9 mouse cellular contexts compared by ENCODE assay signal in genomic region chr8:80813439-80813838, GRCm38 (mm10).
DNase-seq lines count a peak whose midpoint lies in the region; ATAC-seq and TF ChIP-seq lines count a peak whose summit lies in the region.
"Had no signal": no experiment of that assay in that cellular context is flagged by ENCODE, and none has a peak within 500 bp of the region (broad histone marks: within the 10 kb centered on the region; RNA-seq: fewer than 3 reads in every experiment).

No protein-coding gene starts in this region.

- peaks cover 1% of the 10 kb centered on the region; the same call in 1 of the 2 replicates for H3K79me2 ChIP-seq in heart, adult 2 months (replicated peaks; ENCODE audit: control insufficient read depth, insufficient read depth, low read length)

- no peak for TF ChIP-seq POLR2A in heart, adult 2 months (IDR thresholded peaks at IDR 0.05; ENCODE audit: insufficient read depth, low read depth, low read length)
- TF ChIP-seq POLR2A in spleen, adult 2 months (IDR thresholded peaks at IDR 0.05; ENCODE audit: low read depth, low read length) = no peak

- peaks cover 26% of the 10 kb centered on the region for H3K36me3 ChIP-seq in heart, adult 2 months (ENCODE audit: control insufficient read depth, insufficient read depth, low read length)
- no peaks in the 10 kb centered on the region for H3K36me3 ChIP-seq in spleen, adult 2 months (ENCODE audit: control insufficient read depth, insufficient read depth, low read length)
- H3K36me3 ChIP-seq in midbrain, embryonic 16.5 days (ENCODE audit: control insufficient read depth, insufficient read depth, low read length) = no peaks in the 10 kb centered on the region

- no peak for TF ChIP-seq EP300 in heart, adult 2 months (IDR thresholded peaks at IDR 0.05; ENCODE audit: insufficient read depth, low read depth, low read length)

- peak; percentile 80 for TF ChIP-seq CTCF in heart, adult 2 months (IDR thresholded peaks at IDR 0.05)
- TF ChIP-seq CTCF in spleen, adult 2 months (IDR thresholded peaks at IDR 0.05; ENCODE audit: extremely low read depth, insufficient read depth, insufficient read length, insufficient replicate concordance) = 0 out of 2 replicates have a peak, but pooled peaks have one; percentile 4

- H3K4me3 ChIP-seq in heart, adult 2 months = no peak overlapping the region
- no peak overlapping the region for H3K4me3 ChIP-seq in spleen, adult 2 months (ENCODE audit: extremely low read depth, insufficient read depth, insufficient read length)
- H3K4me3 ChIP-seq in midbrain, embryonic 16.5 days (ENCODE audit: low read depth, low read length) = no peak overlapping the region
- H3K4me3 ChIP-seq: liver, embryonic 15.5 days had no signal

- ATAC-seq in midbrain, embryonic 16.5 days = no peak

- no peak overlapping the region for H3K9ac ChIP-seq in heart, adult 2 months (ENCODE audit: low read depth, low read length)
- H3K9ac ChIP-seq in midbrain, embryonic 16.5 days (ENCODE audit: low read depth, low read length) = no peak overlapping the region
- H3K9ac ChIP-seq: liver, embryonic 15.5 days had no signal

- no peak overlapping the region for H3K4me2 ChIP-seq in midbrain, embryonic 16.5 days (ENCODE audit: low read length)
- H3K4me2 ChIP-seq: liver, embryonic 15.5 days had no signal

- H3K4me1 ChIP-seq in heart, adult 2 months (ENCODE audit: control insufficient read depth, insufficient read depth, low read length) = peaks cover 40% of the 10 kb centered on the region
- H3K4me1 ChIP-seq in spleen, adult 2 months (ENCODE audit: control insufficient read depth, insufficient read depth, insufficient read length) = no peaks in the 10 kb centered on the region
- peaks cover 8% of the 10 kb centered on the region for H3K4me1 ChIP-seq in midbrain, embryonic 16.5 days (ENCODE audit: control insufficient read depth, insufficient read depth, low read length)

- 64% methylated on average over 5 of the region's 5 CpGs for WGBS in heart, adult 2 months
- WGBS in spleen, adult 2 months = 73% methylated on average over 5 of the region's 5 CpGs
- WGBS in midbrain, embryonic 16.5 days = 88% methylated on average over 5 of the region's 5 CpGs

- no peaks in the 10 kb centered on the region for H3K9me3 ChIP-seq in midbrain, embryonic 16.5 days (replicated peaks; ENCODE audit: control insufficient read depth, low read length, poor library complexity, severe bottlenecking)
- H3K9me3 ChIP-seq: liver, embryonic 15.5 days had no signal

- peak in 1 of 2 experiments; percentile 52 for DNase-seq in heart, adult 2 months
- DNase-seq in heart, adult 9 months (ENCODE audit: low spot score in 2 of 2) = no peak
- DNase-seq in spleen, adult 2 months (ENCODE audit: low read depth in 1 of 2, low spot score in 2 of 2) = peak in 1 of 2 experiments; percentile 12
- no peak for DNase-seq in spleen, adult 12 weeks (ENCODE audit: low spot score)
- peak; percentile 27 for DNase-seq in c-Kit-positive CD71-positive TER-119-negative erythroid progenitor cells, embryonic 14.5 days (ENCODE audit: low read depth)
- DNase-seq in kidney, postnatal 25 days = peak; percentile 66 to 81
- peak; percentile 34 for DNase-seq in telencephalon, adult 2 months (ENCODE audit: low read depth, low spot score)

- H3K27me3 ChIP-seq in heart, adult 2 months (ENCODE audit: control insufficient read depth, insufficient read depth, low read length) = no peaks in the 10 kb centered on the region
- no peaks in the 10 kb centered on the region for H3K27me3 ChIP-seq in spleen, adult 2 months (ENCODE audit: control insufficient read depth, insufficient read depth, low read length)
- H3K27me3 ChIP-seq in midbrain, embryonic 16.5 days (ENCODE audit: control insufficient read depth, insufficient read depth, low read depth, low read length) = no peaks in the 10 kb centered on the region
- H3K27me3 ChIP-seq: liver, embryonic 15.5 days had no signal

- intact Hi-C loops in heart, adult 2 months (cut with DNase I) = loop anchor here (1.0 kb wide), 1 partner anchor 60 kb away; no protein-coding TSS in a partner anchor

- peak overlapping the region; percentile 97 for H3K27ac ChIP-seq in heart, adult 2 months
- H3K27ac ChIP-seq in spleen, adult 2 months (ENCODE audit: insufficient read depth, low read length) = no peak overlapping the region
- H3K27ac ChIP-seq in midbrain, embryonic 16.5 days (ENCODE audit: low read length) = no peak overlapping the region
- H3K27ac ChIP-seq: liver, embryonic 15.5 days had no signal

Comparison
In these comparisons a context has a peak if more than half of its experiments do, and no peak if none do; other contexts are left out.
1. DNase-seq: peak in c-Kit-positive CD71-positive TER-119-negative erythroid progenitor cells, embryonic 14.5 days (single experiment), kidney, postnatal 25 days (2 of 2) and telencephalon, adult 2 months (single experiment); none in heart, adult 9 months (0 of 2) and spleen, adult 12 weeks (single experiment).